Mouse (Mus musculus): ENCODE measurements around the gene Gng13. TPM values are rescaled to one million over a fixed set of nuclear protein-coding genes. Genes with fewer than 3 reads are reported as not detected.
A peak's percentile ranks its signal among the peaks of the same experiment; 100 is the strongest.

The Gng13 gene
- total and polyA plus RNA-seq, 3 experiments, result 1.3 to 2.9 TPM; not detected in 1

GRCm38 (mm10) chr17:25725264-25725663 lies 8.3 kb downstream of the Gng13 start:
- Histone ChIP-seq H3K4me1 (ENCODE audit: control insufficient read depth in 1 of 2, insufficient read depth in 2 of 2) (peaks cover 9 to 28% of the 10 kb centered on the region in 2 experiments), H3K27ac (ENCODE audit: insufficient read depth, low read depth) (no peak overlapping the region), H3K79me2 (replicated peaks; ENCODE audit: control insufficient read depth, extremely low read depth, insufficient read depth, poor library complexity, severe bottlenecking) (no peaks in the 10 kb centered on the region; the same call in 1 of the 2 replicates), H3K4me2 (ENCODE audit: insufficient read depth, low read depth, poor library complexity, severe bottlenecking) (no peak overlapping the region), H3K9ac (ENCODE audit: insufficient read depth, low read depth) (no peak overlapping the region), H3K36me3 (replicated peaks in 1 of 2; ENCODE audit: control insufficient read depth in 1 of 2, insufficient read depth in 1 of 2, low read length in 1 of 2) (peaks cover 41 to 70% of the 10 kb centered on the region in 2 experiments), H3K9me3 (replicated peaks; ENCODE audit: low read length) (no peaks in the 10 kb centered on the region), H3K4me3 (replicated peaks in 1 of 3; ENCODE audit: low read depth in 2 of 3, low read length in 2 of 3, poor library complexity in 1 of 3) (no peak overlapping the region), H3K27me3 (replicated peaks) (no peaks in the 10 kb centered on the region)
- dilution Hi-C loops (cut with MboI; ENCODE audit: extremely low pct_ligation_motif_present, extremely low pct_unique_long_range_greater_than_20kb, low sequenced_read_pairs) (no loop called here), in situ Hi-C loops (cut with MboI; ENCODE audit: low pct_ligation_motif_present, low pct_unique_long_range_greater_than_20kb, low sequenced_read_pairs) (no loop called here)
- no peak for DNase-seq (ENCODE audit: extremely low read depth)
- TF ChIP-seq ELF1 (IDR thresholded peaks at IDR 0.05; ENCODE audit: low read depth, low read length) (no peak), RCOR1 (conservative IDR thresholded peaks at IDR 0.05; ENCODE audit: low read depth, low read length) (no peak), JUND (conservative IDR thresholded peaks at IDR 0.05; ENCODE audit: low read depth, low read length) (no peak), NRF1 (IDR thresholded peaks at IDR 0.05; ENCODE audit: low read depth, low read length) (no peak), TCF12 (IDR thresholded peaks at IDR 0.05; ENCODE audit: low read depth, low read length) (no peak), CTCF (conservative IDR thresholded peaks at IDR 0.05 in 1 of 2, IDR thresholded peaks at IDR 0.05 in 1 of 2; ENCODE audit: low read depth in 2 of 2, low read length in 2 of 2) (no peak), SMC3 (IDR thresholded peaks at IDR 0.05; ENCODE audit: low read depth, low read length) (no peak), ETS1 (conservative IDR thresholded peaks at IDR 0.05; ENCODE audit: low read depth, low read length) (no peak), MAX (IDR thresholded peaks at IDR 0.05; ENCODE audit: low read length) (no peak), USF1 (IDR thresholded peaks at IDR 0.05; ENCODE audit: low read depth, low read length) (no peak), USF2 (conservative IDR thresholded peaks at IDR 0.05; ENCODE audit: low read depth, low read length) (no peak), ZC3H11A (IDR thresholded peaks at IDR 0.05; ENCODE audit: low read depth, low read length) (no peak), ZNF384 (IDR thresholded peaks at IDR 0.05; ENCODE audit: low read depth, low read length) (no peak), MXI1 (IDR thresholded peaks at IDR 0.05; ENCODE audit: low read depth, low read length) (no peak), MAZ (IDR thresholded peaks at IDR 0.05; ENCODE audit: low read depth, low read length) (no peak), ZMIZ1 (IDR thresholded peaks at IDR 0.05; ENCODE audit: low read depth, low read length) (no peak), MEF2A (IDR thresholded peaks at IDR 0.05; ENCODE audit: borderline replicate concordance, low read depth, low read length) (no peak), JUN (IDR thresholded peaks at IDR 0.05; ENCODE audit: insufficient read depth, low read depth, low read length) (no peak), EP300 (IDR thresholded peaks at IDR 0.05; ENCODE audit: low read length) (no peak)

- no peaks in the 10 kb centered on the region; the same call in 1 of the 2 replicates for H3K79me2 ChIP-seq (replicated peaks; ENCODE audit: control insufficient read depth, extremely low read depth, insufficient read depth, poor library complexity, severe bottlenecking)
- dilution Hi-C loops (cut with MboI; ENCODE audit: extremely low pct_ligation_motif_present, extremely low pct_unique_long_range_greater_than_20kb, low sequenced_read_pairs) (no loop called here), in situ Hi-C loops (cut with MboI; ENCODE audit: low pct_ligation_motif_present, low pct_unique_long_range_greater_than_20kb, low sequenced_read_pairs) (no loop called here)
- peaks cover 28 to 65% of the 10 kb centered on the region in 2 experiments for H3K36me3 ChIP-seq (replicated peaks in 1 of 2; ENCODE audit: control insufficient read depth in 1 of 2, insufficient read depth in 1 of 2, low read length in 1 of 2)
- H3K9me3 ChIP-seq (replicated peaks; ENCODE audit: low read length), result no peaks in the 10 kb centered on the region
- H3K4me1 ChIP-seq (ENCODE audit: control insufficient read depth in 1 of 2, insufficient read depth in 2 of 2), result peaks cover 9 to 28% of the 10 kb centered on the region in 2 experiments
- H3K4me2 ChIP-seq (ENCODE audit: insufficient read depth, low read depth, poor library complexity, severe bottlenecking), result peak within 1 kb of the TSS; percentile 84
- H3K27me3 ChIP-seq (replicated peaks), result no peaks in the 10 kb centered on the region
- peak within 1 kb of the TSS; percentile 78 to 98 (median 83) for H3K4me3 ChIP-seq (replicated peaks in 1 of 3; ENCODE audit: low read depth in 2 of 3, low read length in 2 of 3, poor library complexity in 1 of 3)
- DNase-seq (ENCODE audit: extremely low read depth), result peak; percentile 100
- H3K9ac ChIP-seq (ENCODE audit: insufficient read depth, low read depth), result peak within 1 kb of the TSS; percentile 85
- H3K27ac ChIP-seq (ENCODE audit: insufficient read depth, low read depth), result no peak within 1 kb of the TSS
- TF ChIP-seq SIN3A (IDR thresholded peaks at IDR 0.05; ENCODE audit: low read length) (peak; percentile 75), PAX5 (IDR thresholded peaks at IDR 0.05; ENCODE audit: low read length) (no peak), POLR2A (IDR thresholded peaks at IDR 0.05; ENCODE audit: low read depth, low read length) (peak; percentile 88), USF2 (conservative IDR thresholded peaks at IDR 0.05; ENCODE audit: low read depth, low read length) (no peak), NRF1 (IDR thresholded peaks at IDR 0.05; ENCODE audit: low read depth, low read length) (peak; percentile 82), IRF4 (IDR thresholded peaks at IDR 0.05; ENCODE audit: low read depth, low read length) (0 out of 2 replicates have a peak, but pooled peaks have one; percentile 24), ZNF384 (IDR thresholded peaks at IDR 0.05; ENCODE audit: low read depth, low read length) (no peak), NELFE (IDR thresholded peaks at IDR 0.05; ENCODE audit: low read depth, low read length) (peak; percentile 52), KAT2A (IDR thresholded peaks at IDR 0.05; ENCODE audit: insufficient replicate concordance, low read length) (no peak), TCF12 (IDR thresholded peaks at IDR 0.05; ENCODE audit: low read depth, low read length) (peak; percentile 45; the same call in 1 of the 2 replicates), MEF2A (IDR thresholded peaks at IDR 0.05; ENCODE audit: borderline replicate concordance, low read depth, low read length) (no peak), E2F4 (IDR thresholded peaks at IDR 0.05; ENCODE audit: insufficient replicate concordance, low read depth, low read length) (peak; percentile 81; the same call in 1 of the 2 replicates), CHD2 (IDR thresholded peaks at IDR 0.05; ENCODE audit: low read length) (peak; percentile 82), MAFK (IDR thresholded peaks at IDR 0.05; ENCODE audit: insufficient replicate concordance, low read length) (no peak), MAZ (IDR thresholded peaks at IDR 0.05; ENCODE audit: low read depth, low read length) (0 out of 2 replicates have a peak, but pooled peaks have one; percentile 55), ZMIZ1 (IDR thresholded peaks at IDR 0.05; ENCODE audit: low read depth, low read length) (0 out of 2 replicates have a peak, but pooled peaks have one; percentile 45), ELF1 (IDR thresholded peaks at IDR 0.05; ENCODE audit: low read depth, low read length) (peak; percentile 49), BHLHE40 (IDR thresholded peaks at IDR 0.05; ENCODE audit: low read depth, low read length) (no peak), MAX (IDR thresholded peaks at IDR 0.05; ENCODE audit: low read length) (peak; percentile 38; the same call in 1 of the 2 replicates), HCFC1 (IDR thresholded peaks at IDR 0.05; ENCODE audit: low read depth, low read length) (peak; percentile 57)
Measured at GRCm38 (mm10) chr17:25727265-25728008, 10.5 kb downstream of the Gng13 start, which contains the start of the genes Chtf18 and Rpusd1. Chtf18 (minus strand) TSS chr17:25727419. Rpusd1 (plus strand) TSS chr17:25727670.

Measured in CH12.LX (cell line).